Mouse (Mus musculus): ENCODE results near the gene Megf8. TPM values are rescaled to one million over a fixed set of nuclear protein-coding genes. Genes with fewer than 3 reads are reported as not detected.

The Megf8 gene
- polyA plus RNA-seq, 1 experiment: 41.0 TPM

Other genes with a start within 250 kb of the Megf8 start
- 14.7 TPM for gene Grik5, start 244.8 kb upstream of the Megf8 start, polyA plus RNA-seq (2012; fragmentation: generic; extraction: Trizol)
- gene Zfp574, start 244.6 kb upstream of the Megf8 start, polyA plus RNA-seq (2012; fragmentation: generic; extraction: Trizol): 10.8 TPM
- 0.01 TPM for gene Pou2f2, start 137.4 kb upstream of the Megf8 start, polyA plus RNA-seq (2012; fragmentation: generic; extraction: Trizol)
- gene Dedd2, start 96.5 kb upstream of the Megf8 start, polyA plus RNA-seq (2012; fragmentation: generic; extraction: Trizol): 8.8 TPM
- gene Zfp526, start 95.7 kb upstream of the Megf8 start, polyA plus RNA-seq (2012; fragmentation: generic; extraction: Trizol): 5.6 TPM
- 69.4 TPM for gene Gsk3a, start 79.3 kb upstream of the Megf8 start, polyA plus RNA-seq (2012; fragmentation: generic; extraction: Trizol)
- gene Erf, start 66.4 kb upstream of the Megf8 start, polyA plus RNA-seq (2012; fragmentation: generic; extraction: Trizol): 42.5 TPM
- 65.8 TPM for gene Cic, start 49.5 kb upstream of the Megf8 start, polyA plus RNA-seq (2012; fragmentation: generic; extraction: Trizol)
- 54.0 TPM for gene Pafah1b3, start 19.2 kb upstream of the Megf8 start, polyA plus RNA-seq (2012; fragmentation: generic; extraction: Trizol)
- not detected for gene Prr19, start 15.8 kb upstream of the Megf8 start, polyA plus RNA-seq (2012; fragmentation: generic; extraction: Trizol)
- 0.02 TPM for gene Tmem145, start 11.1 kb upstream of the Megf8 start, polyA plus RNA-seq (2012; fragmentation: generic; extraction: Trizol)
- not detected for gene Cnfn, start 52.6 kb downstream of the Megf8 start, polyA plus RNA-seq (2012; fragmentation: generic; extraction: Trizol)
- 3.8 TPM for gene Lipe, start 81.5 kb downstream of the Megf8 start, polyA plus RNA-seq (2012; fragmentation: generic; extraction: Trizol)
- 0.06 TPM for gene Cxcl17, start 95.7 kb downstream of the Megf8 start, polyA plus RNA-seq (2012; fragmentation: generic; extraction: Trizol)
- gene Ceacam1, start 160.4 kb downstream of the Megf8 start, polyA plus RNA-seq (2012; fragmentation: generic; extraction: Trizol): not detected
- gene Ceacam2, start 222.7 kb downstream of the Megf8 start, polyA plus RNA-seq (2012; fragmentation: generic; extraction: Trizol): not detected